Mouse (Mus musculus): ENCODE results near the gene Anp32a.

DNA sequence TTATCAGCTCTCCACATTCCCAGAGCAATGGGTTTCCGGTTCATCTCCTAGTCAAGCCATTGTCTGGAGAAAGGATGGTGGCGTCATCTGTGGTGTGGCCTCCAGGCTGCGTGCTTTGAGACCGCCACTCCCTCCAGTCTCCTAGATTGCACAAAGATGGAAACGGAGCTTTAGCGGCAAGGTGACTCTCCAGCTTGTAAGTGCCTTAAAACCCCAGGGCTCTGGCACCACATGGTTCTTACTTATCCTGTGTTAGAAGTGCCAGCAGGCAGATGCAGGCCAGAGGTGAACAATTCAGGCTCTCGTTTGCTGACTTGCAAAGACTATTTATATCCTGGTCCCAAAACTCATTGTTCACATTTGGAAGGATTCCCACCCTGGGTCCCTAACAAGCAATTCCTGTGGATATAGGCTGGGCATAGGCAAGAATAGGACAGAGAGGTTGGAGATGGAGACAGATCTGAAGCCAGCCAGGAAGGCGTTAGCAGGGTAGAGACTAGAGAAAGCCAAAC, 40.4 kb downstream of the Anp32a start:
- no peak for TF ChIP-seq CHD2 (IDR thresholded peaks at IDR 0.05; ENCODE audit: low read depth, low read length)
- TF ChIP-seq ZNF384 (IDR thresholded peaks at IDR 0.05; ENCODE audit: low read depth, low read length): no peak

Measured in ES-E14 (cell line).